Mouse (Mus musculus) lung, postnatal 0 days (tissue): Measurements from ENCODE around the gene Arsb. TPM values are rescaled to one million over a fixed set of nuclear protein-coding genes. Genes with fewer than 3 reads are reported as not detected.
A peak's percentile ranks its signal among the peaks of the same experiment; 100 is the strongest.
"Not testable (repeated sequence)": the region's sequence is repeated elsewhere in the genome, so short reads cannot be mapped to it uniquely, and the experiment has no call there.

Experiments used
- ATAC-seq: fragments of 200-750 bp; cut with Nextera tagmentation; 2 replicates; pipeline ENCODE4 v1.8.0; 2017; ENCODE audit warnings: moderate library complexity
- DNase-seq: peaks from one replicate; pipeline ENCODE4 v3.0.0-alpha.2; 2016; ENCODE audit warnings: low spot score
- H3K27ac ChIP-seq: fragments of 300-500 bp; sonication (generic); 2 replicates; pipeline ENCODE4 v1.5.1; 2014; ENCODE audit warnings: antibody characterized with exemption, mild to moderate bottlenecking, low read length, mixed read lengths
- H3K27me3 ChIP-seq: fragments of 300-500 bp; sonication (generic); replicated peaks from 2 replicates; pipeline ENCODE4 v1.6.1; 2014; ENCODE audit warnings: low read length, mixed read lengths; ENCODE audit not compliant: insufficient read depth
- H3K36me3 ChIP-seq: fragments of 300-500 bp; sonication (generic); 2 replicates; pipeline ENCODE4 v1.6.1; 2014; ENCODE audit warnings: low read length, mixed read lengths; ENCODE audit not compliant: insufficient read depth
- H3K4me1 ChIP-seq: fragments of 300-500 bp; sonication (generic); 2 replicates; pipeline ENCODE4 v1.6.1; 2014; ENCODE audit warnings: antibody characterized with exemption, low read depth, low read length, mixed read lengths; ENCODE audit not compliant: insufficient read depth
- H3K4me2 ChIP-seq: fragments of 300-500 bp; sonication (generic); replicated peaks from 2 replicates; pipeline ENCODE4 v1.6.1; 2014; ENCODE audit warnings: low read depth, mild to moderate bottlenecking, low read length, moderate library complexity, mixed read lengths
- H3K4me3 ChIP-seq: fragments of 300-500 bp; sonication (generic); 2 replicates; pipeline ENCODE4 v1.5.1; 2014; ENCODE audit warnings: low read depth, low read length
- H3K9ac ChIP-seq: fragments of 300-500 bp; sonication (generic); replicated peaks from 2 replicates; pipeline ENCODE4 v1.6.1; 2014; ENCODE audit warnings: low read depth, mild to moderate bottlenecking
- H3K9me3 ChIP-seq: fragments of 300-500 bp; sonication (generic); 2 replicates; pipeline ENCODE4 v1.6.1; 2016; ENCODE audit warnings: low read length, mixed read lengths
- CTCF ChIP-seq: IDR thresholded peaks from 2 replicates; pipeline ENCODE4 v1.5.1; 2016; ENCODE audit warnings: antibody characterized with exemption, mild to moderate bottlenecking
- EP300 ChIP-seq: IDR thresholded peaks from 2 replicates; pipeline ENCODE4 v1.6.1; 2016; ENCODE audit warnings: antibody characterized with exemption, mild to moderate bottlenecking, control low read depth
- WGBS: fragments of 180-500 bp; shearing (Covaris S2); extraction: QIAGEN DNeasy Blood & Tissue Kit; methylation state at CpG from one replicate; pipeline ENCODE4 v1.1.7; 2014; 5-methylcytosine and 5-hydroxymethylcytosine counted together
- polyA plus RNA-seq: library from polyadenylated mRNA; unstranded; fragments of >200 nt; fragmentation: Nextera tagmentation; extraction: Ambion mirVana; gene quantifications from 2 replicates; pipeline ENCODE4 v1.2.1, GENCODE M21; 2015

Gene Arsb
- polyA plus RNA-seq, 1 experiment from 2014 or later, result 3.7 TPM

GRCm38 (mm10) chr13:93975668-93976067 is 204.2 kb downstream of the Arsb start:
- Histone ChIP-seq H3K4me3 (no peak overlapping the region), H3K27ac (no peak overlapping the region), H3K4me1 (no peaks in the 10 kb centered on the region), H3K36me3 (no peaks in the 10 kb centered on the region), H3K9me3 (no peaks in the 10 kb centered on the region), H3K4me2 (no peak overlapping the region), H3K9ac (no peak overlapping the region), H3K27me3 (no peaks in the 10 kb centered on the region)
- no peak for ATAC-seq
- TF ChIP-seq EP300, result no peak
- no peak for TF ChIP-seq CTCF
- 67% methylated on average over 5 of the region's 5 CpGs for WGBS
- DNase-seq, result no peak

GRCm38 (mm10) chr13:93976897-93977530 is 205.6 kb downstream of the Arsb start:
- H3K4me2 ChIP-seq, result no peak overlapping the region
- H3K27ac ChIP-seq, result no peak overlapping the region
- ATAC-seq (no peak), DNase-seq (peak; percentile 49)
- WGBS, result 72% methylated on average over 9 of the region's 10 CpGs
- no peak overlapping the region for H3K9ac ChIP-seq
- no peaks in the 10 kb centered on the region for H3K27me3 ChIP-seq
- no peak for TF ChIP-seq CTCF
- TF ChIP-seq EP300, result 0 out of 2 replicates have a peak, but pooled peaks have one; percentile 21
- no peaks in the 10 kb centered on the region for H3K9me3 ChIP-seq
- no peaks in the 10 kb centered on the region for H3K36me3 ChIP-seq
- H3K4me1 ChIP-seq, result no peaks in the 10 kb centered on the region
- H3K4me3 ChIP-seq, result no peak overlapping the region

GRCm38 (mm10) chr13:93978703-93979495 is 207.5 kb downstream of the Arsb start:
- Histone ChIP-seq H3K4me3 (no peak overlapping the region), H3K4me2 (no peak overlapping the region), H3K9ac (no peak overlapping the region), H3K27ac (no peak overlapping the region), H3K27me3 (no peaks in the 10 kb centered on the region), H3K36me3 (no peaks in the 10 kb centered on the region), H3K4me1 (no peaks in the 10 kb centered on the region), H3K9me3 (no peaks in the 10 kb centered on the region)
- ATAC-seq (no peak), DNase-seq (no peak)
- TF ChIP-seq CTCF (no peak), EP300 (no peak)
- 70% methylated on average over 12 of the region's 12 CpGs for WGBS

GRCm38 (mm10) chr13:93979754-93980153 is 208.3 kb downstream of the Arsb start:
- no peak overlapping the region for H3K4me3 ChIP-seq
- no peaks in the 10 kb centered on the region for H3K36me3 ChIP-seq
- TF ChIP-seq EP300 (no peak), CTCF (no peak)
- 79% methylated on average over 1 of the region's 1 CpGs for WGBS
- no peak overlapping the region for H3K4me2 ChIP-seq
- H3K27me3 ChIP-seq, result no peaks in the 10 kb centered on the region
- H3K9me3 ChIP-seq, result no peaks in the 10 kb centered on the region
- H3K4me1 ChIP-seq, result no peaks in the 10 kb centered on the region
- H3K9ac ChIP-seq, result no peak overlapping the region
- ATAC-seq (no peak), DNase-seq (no peak)
- no peak overlapping the region for H3K27ac ChIP-seq

DNA sequence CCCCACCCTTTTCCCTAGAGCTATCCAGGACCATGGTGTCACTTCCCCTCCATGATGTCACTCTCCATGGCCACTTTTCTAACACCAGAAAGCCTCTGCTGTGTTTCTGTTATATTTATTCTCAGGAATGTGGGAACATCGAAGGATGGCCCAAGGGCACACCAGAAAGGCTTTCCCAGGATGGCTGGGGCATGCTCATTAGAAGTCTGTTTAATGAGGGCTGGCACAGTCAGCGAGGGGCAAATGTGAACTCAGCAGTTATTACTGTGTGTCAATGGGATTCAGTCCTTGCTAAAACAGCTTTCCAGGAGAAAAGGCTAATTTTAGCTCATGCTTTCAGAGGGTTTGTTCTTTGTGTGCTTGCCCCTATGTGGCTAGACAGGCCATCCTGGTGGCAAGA is 213.1 kb downstream of the Arsb start:
- no peaks in the 10 kb centered on the region for H3K36me3 ChIP-seq
- 89% methylated on average over 2 of the region's 2 CpGs for WGBS
- no peaks in the 10 kb centered on the region for H3K27me3 ChIP-seq
- no peak overlapping the region for H3K27ac ChIP-seq
- no peak overlapping the region for H3K9ac ChIP-seq
- TF ChIP-seq EP300 (no peak), CTCF (no peak)
- ATAC-seq (no peak), DNase-seq (no peak)
- no peaks in the 10 kb centered on the region; the same call in 1 of the 2 replicates for H3K4me1 ChIP-seq
- no peak overlapping the region for H3K4me3 ChIP-seq
- H3K9me3 ChIP-seq, result no peaks in the 10 kb centered on the region
- H3K4me2 ChIP-seq, result no peak overlapping the region

GRCm38 (mm10) chr13:93985181-93985580 is 213.8 kb downstream of the Arsb start:
- Histone ChIP-seq H3K9ac (no peak overlapping the region), H3K9me3 (no peaks in the 10 kb centered on the region), H3K27me3 (no peaks in the 10 kb centered on the region), H3K27ac (no peak overlapping the region), H3K4me3 (no peak overlapping the region), H3K4me1 (no peaks in the 10 kb centered on the region; the same call in 1 of the 2 replicates), H3K36me3 (no peaks in the 10 kb centered on the region), H3K4me2 (no peak overlapping the region)
- WGBS, result 70% methylated on average over 7 of the region's 7 CpGs
- no peak for TF ChIP-seq EP300
- TF ChIP-seq CTCF, result no peak
- DNase-seq (no peak), ATAC-seq (no peak)

- H3K4me1 ChIP-seq, ATAC-seq, H3K9ac ChIP-seq, H3K27ac ChIP-seq, H3K4me2 ChIP-seq, H3K4me3 ChIP-seq, DNase-seq, H3K27me3 ChIP-seq, H3K9me3 ChIP-seq, H3K36me3 ChIP-seq: not testable (repeated sequence)
- 83% methylated on average over 8 of the region's 8 CpGs for WGBS
These were observed 214.3 kb downstream of the Arsb start for GRCm38 (mm10) chr13:93985750-93986149.
